Mouse (Mus musculus) MEL (cell line): ENCODE results near the gene Hnrnpll.

Experiments used
- CHD1 ChIP-seq: IDR thresholded peaks from 2 replicates; pipeline ENCODE4 v1.6.1; 2012; ENCODE audit warnings: low read depth, mild to moderate bottlenecking, inconsistent platforms, low read length, improper control_type of control experiment
- CTCF ChIP-seq, 3 experiments: IDR thresholded peaks in 2 of 3; conservative IDR thresholded peaks in 1 of 3; 2 replicates each; pipeline ENCODE4 v1.5.1; 2011 to 2012; ENCODE audit warnings: low read length in 3 of 3, low read depth in 2 of 3, mild to moderate bottlenecking in 2 of 3, improper control_type of control experiment in 1 of 3, inconsistent platforms in 1 of 3, mixed read lengths in 1 of 3, moderate library complexity in 1 of 3; ENCODE audit not compliant: control insufficient read depth in 1 of 3, insufficient read depth in 1 of 3, poor library complexity in 1 of 3, severe bottlenecking in 1 of 3
- GATA1 ChIP-seq: IDR thresholded peaks from 2 replicates; pipeline ENCODE4 v1.6.1; 2011; ENCODE audit warnings: low read depth, low read length, improper control_type of control experiment
- MAFK ChIP-seq: IDR thresholded peaks from 2 replicates; pipeline ENCODE4 v1.6.1; 2011; ENCODE audit warnings: low read depth, mild to moderate bottlenecking, low read length, improper control_type of control experiment, borderline replicate concordance
- MXI1 ChIP-seq: IDR thresholded peaks from 2 replicates; pipeline ENCODE4 v1.6.1; 2011; ENCODE audit warnings: mild to moderate bottlenecking, low read depth, low read length, improper control_type of control experiment
- POLR2A ChIP-seq, 2 experiments: IDR thresholded peaks; 2 replicates each; pipeline ENCODE4 v1.6.1; 2011 to 2012; ENCODE audit warnings: low read length in 2 of 2, mild to moderate bottlenecking in 2 of 2, control low read depth in 1 of 2, improper control_type of control experiment in 1 of 2, low read depth in 1 of 2, moderate library complexity in 1 of 2; ENCODE audit not compliant: control insufficient read depth in 1 of 2, insufficient read depth in 1 of 2, poor library complexity in 1 of 2
- POLR2AphosphoS5 ChIP-seq: IDR thresholded peaks from 2 replicates; pipeline ENCODE4 v1.6.1; 2012; ENCODE audit warnings: low read depth, borderline replicate concordance, mild to moderate bottlenecking, inconsistent platforms, low read length, moderate library complexity, mixed read lengths
- RCOR1 ChIP-seq: IDR thresholded peaks from 2 replicates; pipeline ENCODE4 v1.6.1; 2012; ENCODE audit warnings: low read depth, mild to moderate bottlenecking, inconsistent platforms, low read length, improper control_type of control experiment
- TBP ChIP-seq: IDR thresholded peaks from 2 replicates; pipeline ENCODE4 v1.8.0; 2011; ENCODE audit warnings: low read depth, low read length, improper control_type of control experiment
- USF1 ChIP-seq: IDR thresholded peaks from 2 replicates; pipeline ENCODE4 v1.6.1; 2014; ENCODE audit warnings: low read depth, mild to moderate bottlenecking, inconsistent platforms, low read length, improper control_type of control experiment, moderate library complexity
- USF2 ChIP-seq, 2 experiments: IDR thresholded peaks; 2 replicates each; pipeline ENCODE4 v1.6.1; 2011 to 2012; ENCODE audit warnings: improper control_type of control experiment in 2 of 2, low read length in 2 of 2, borderline replicate concordance in 1 of 2, inconsistent platforms in 1 of 2, low read depth in 1 of 2, mild to moderate bottlenecking in 1 of 2; ENCODE audit not compliant: insufficient read depth in 1 of 2
- ZC3H11A ChIP-seq: IDR thresholded peaks from 2 replicates; pipeline ENCODE4 v1.6.1; 2012; ENCODE audit warnings: low read depth, mild to moderate bottlenecking, inconsistent platforms, low read length, improper control_type of control experiment
- ZMIZ1 ChIP-seq: IDR thresholded peaks from 2 replicates; pipeline ENCODE4 v1.6.1; 2012; ENCODE audit warnings: low read depth, mild to moderate bottlenecking, inconsistent platforms, low read length, improper control_type of control experiment, moderate library complexity
- ZNF384 ChIP-seq: IDR thresholded peaks from 2 replicates; pipeline ENCODE4 v1.6.1; 2012; ENCODE audit warnings: low read depth, mild to moderate bottlenecking, inconsistent platforms, low read length, improper control_type of control experiment

- TF ChIP-seq CTCF (IDR thresholded peaks at IDR 0.05 in 2 of 3, conservative IDR thresholded peaks at IDR 0.05 in 1 of 3; ENCODE audit: control insufficient read depth in 1 of 3, insufficient read depth in 1 of 3, low read depth in 2 of 3, low read length in 3 of 3, poor library complexity in 1 of 3, severe bottlenecking in 1 of 3): no peak
- no peak for TF ChIP-seq RCOR1
- no peak for TF ChIP-seq ZMIZ1
- TF ChIP-seq MXI1: no peak
- no peak for TF ChIP-seq MAFK
- no peak for TF ChIP-seq GATA1
- no peak for TF ChIP-seq ZC3H11A
- TF ChIP-seq CHD1: no peak
- no peak for TF ChIP-seq TBP
- no peak for TF ChIP-seq ZNF384
- TF ChIP-seq USF2 (IDR thresholded peaks at IDR 0.05; ENCODE audit: borderline replicate concordance in 1 of 2, insufficient read depth in 1 of 2, low read depth in 1 of 2, low read length in 2 of 2): no peak
- TF ChIP-seq POLR2A (IDR thresholded peaks at IDR 0.05; ENCODE audit: control insufficient read depth in 1 of 2, insufficient read depth in 1 of 2, low read depth in 1 of 2, low read length in 2 of 2, poor library complexity in 1 of 2): no peak
- TF ChIP-seq USF1: no peak
- TF ChIP-seq POLR2AphosphoS5: no peak
Observed at GRCm38 (mm10) chr17:80018239-80018975, 43.7 kb downstream of the Hnrnpll start.
